Mouse (Mus musculus) granulocyte monocyte progenitor cell, adult 5-6 weeks (primary cell): ENCODE measurements around the gene Gm49352. TPM values are rescaled to one million over a fixed set of nuclear protein-coding genes. Genes with fewer than 3 reads are reported as not detected.
"Not testable (repeated sequence)": the region's sequence is repeated elsewhere in the genome, so short reads cannot be mapped to it uniquely, and the experiment has no call there.

Experiments
- ATAC-seq: replicated peaks from 2 replicates; pipeline ENCODE4 v1.8.0; 2016; ENCODE audit warnings: mild to moderate bottlenecking, moderate TSS enrichment, inconsistent platforms; ENCODE audit not compliant: poor library complexity, severe bottlenecking
- total RNA-seq, 2 experiments: library from RNA; stranded (forward) in 1 of 2; stranded (reverse) in 1 of 2; fragments of 200-712, 200-1000 nt in 1 of 2; fragments of >200 nt in 1 of 2; fragmentation: Nextera tagmentation in 1 of 2; gene quantifications; 2 replicates each; pipeline ENCODE4 v1.2.3; 2014 to 2017

The Gm49352 gene
- total RNA-seq (2014; fragmentation: Nextera tagmentation) = not detected in 2 replicates
- total RNA-seq (2017) = not detected in 2 replicates

DNA sequence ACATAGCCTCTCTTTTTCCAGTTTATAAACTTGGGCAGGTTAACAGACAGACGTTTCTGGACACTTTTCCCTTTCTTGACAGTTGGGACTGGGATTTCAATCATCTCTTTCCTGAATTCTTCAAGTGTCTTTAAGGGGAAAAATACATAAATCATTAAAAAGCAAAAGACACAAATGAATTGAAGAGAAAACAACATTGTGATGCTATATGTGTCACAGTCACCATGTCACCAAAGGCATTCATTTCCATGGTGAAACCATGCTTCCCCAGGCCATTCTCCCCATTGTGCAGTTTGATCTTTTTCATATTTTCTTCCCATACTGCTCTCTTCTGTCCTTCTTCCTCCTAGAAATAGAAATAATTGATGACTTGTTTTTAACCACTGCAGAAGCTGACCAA lies at the start of gene Gm49352:
Gm49352 (minus strand) TSS at position 101 of the 400 bp plus-strand sequence.
- not testable (repeated sequence) for ATAC-seq

DNA sequence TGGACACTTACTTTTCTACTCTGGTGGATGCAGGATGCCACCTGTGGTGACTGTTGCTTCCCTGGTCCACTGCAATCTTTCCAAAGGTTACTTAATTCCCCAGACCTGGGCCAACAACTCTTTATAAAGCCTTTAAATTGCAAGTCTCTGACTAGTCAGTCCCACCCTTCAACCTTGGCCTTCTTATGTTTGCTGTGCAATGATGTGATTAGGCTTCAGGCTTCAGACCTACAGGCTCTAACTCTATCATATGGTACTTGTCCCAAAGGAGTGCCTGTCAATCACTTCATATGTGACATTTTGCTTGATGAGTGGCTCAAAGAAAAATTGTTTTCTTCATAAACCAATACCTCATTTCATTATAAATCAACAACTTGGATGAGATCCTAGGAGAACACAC lies 2.1 kb upstream of the Gm49352 start, which contains the start of gene Cts3:
Cts3 (minus strand) TSS at position 101 of the 400 bp plus-strand sequence.
- no peak for ATAC-seq

DNA sequence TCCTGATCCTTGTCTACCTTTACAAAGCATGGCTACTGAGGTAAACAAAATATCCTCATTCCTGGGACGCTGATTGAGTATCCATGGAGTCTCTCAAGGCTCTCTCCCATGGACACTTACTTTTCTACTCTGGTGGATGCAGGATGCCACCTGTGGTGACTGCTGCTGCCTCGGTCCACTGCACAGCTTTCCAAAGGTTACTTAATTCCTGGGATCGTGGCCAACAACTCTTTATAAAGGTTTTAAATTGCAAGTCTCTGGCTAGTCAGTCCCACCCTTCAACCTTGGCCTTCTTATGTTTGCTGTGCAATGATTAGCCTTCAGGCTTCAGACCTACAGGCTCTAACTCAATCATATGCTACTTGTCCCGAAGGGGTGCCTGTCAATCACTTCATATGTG lies 26.3 kb downstream of the Gm49352 start, which contains the start of gene Ctsm:
Ctsm (minus strand) TSS at position 209 of the 400 bp plus-strand sequence.
- ATAC-seq = no peak

Other genes starting within 250 kb of the Gm49352 start
- gene Cts7, start 210.0 kb downstream of the Gm49352 start, total RNA-seq (2014; fragmentation: Nextera tagmentation) = not detected in 2 replicates
- gene Cts7, start 210.0 kb downstream of the Gm49352 start, total RNA-seq (2017) = not detected in 2 replicates
- not detected in 2 replicates for gene Ctsm, start 26.3 kb downstream of the Gm49352 start, total RNA-seq (2014; fragmentation: Nextera tagmentation)
- not detected in 2 replicates for gene Ctsm, start 26.3 kb downstream of the Gm49352 start, total RNA-seq (2017)
- gene Cts3, start 2.0 kb upstream of the Gm49352 start, total RNA-seq (2014; fragmentation: Nextera tagmentation) = not detected in 2 replicates
- not detected in 2 replicates for gene Cts3, start 2.0 kb upstream of the Gm49352 start, total RNA-seq (2017)